Mouse (Mus musculus): Measurements from ENCODE around the gene Scd3. TPM values are rescaled to one million over a fixed set of nuclear protein-coding genes. Genes with fewer than 3 reads are reported as not detected.
A peak's percentile ranks its signal among the peaks of the same experiment; 100 is the strongest.

The Scd3 gene
- polyA plus RNA-seq, 1 experiment from 2014 or later, result 6.6 TPM

DNA sequence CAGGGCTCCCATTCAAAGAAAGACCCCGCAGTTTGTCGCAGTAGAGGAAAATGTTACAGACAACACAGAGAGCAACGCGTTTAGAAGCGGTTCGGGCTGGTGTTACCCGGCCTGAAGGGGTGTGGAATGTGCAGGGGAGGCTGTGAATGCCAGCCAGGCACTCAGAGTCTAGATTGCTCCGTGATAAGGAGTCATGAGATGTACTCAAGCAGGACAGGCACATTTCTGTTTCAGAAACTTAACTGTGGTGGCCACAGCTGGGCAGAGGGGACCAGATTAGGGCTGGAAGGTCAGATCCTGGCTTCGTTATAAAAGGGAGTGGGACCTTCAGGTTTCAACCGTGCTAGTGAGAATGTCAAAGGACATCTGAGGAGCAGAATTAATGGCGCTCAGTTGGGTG lies 81.7 kb downstream of the Scd3 start:
- peak overlapping the region; percentile 49 for H3K4me3 ChIP-seq (ENCODE audit: low read length)
- no peaks in the 10 kb centered on the region for H3K27me3 ChIP-seq (replicated peaks; ENCODE audit: control insufficient read depth, insufficient read depth, low read length)
- H3K4me2 ChIP-seq (ENCODE audit: low read length), result peak overlapping the region; percentile 74
- WGBS, result 3% methylated on average over 11 of the region's 11 CpGs
- H3K4me1 ChIP-seq (ENCODE audit: control insufficient read depth, insufficient read depth, low read depth, low read length), result peaks cover 22% of the 10 kb centered on the region
- peak overlapping the region; percentile 92 for H3K27ac ChIP-seq (ENCODE audit: low read depth, low read length)
- ATAC-seq, result peak; percentile 44; the same call in 1 of the 2 replicates
- H3K9me3 ChIP-seq (ENCODE audit: control insufficient read depth, low read length), result no peaks in the 10 kb centered on the region
- peak overlapping the region; percentile 68 for H3K9ac ChIP-seq (ENCODE audit: low read depth, low read length)
- no peaks in the 10 kb centered on the region for H3K36me3 ChIP-seq (ENCODE audit: control insufficient read depth, insufficient read depth, low read length)

GRCm38 (mm10) chr19:44285554-44285953 lies 82.5 kb downstream of the Scd3 start:
- Histone ChIP-seq H3K4me2 (ENCODE audit: low read length) (no peak overlapping the region), H3K36me3 (ENCODE audit: control insufficient read depth, insufficient read depth, low read length) (no peaks in the 10 kb centered on the region), H3K9ac (ENCODE audit: low read depth, low read length) (no peak overlapping the region), H3K27ac (ENCODE audit: low read depth, low read length) (no peak overlapping the region), H3K27me3 (replicated peaks; ENCODE audit: control insufficient read depth, insufficient read depth, low read length) (no peaks in the 10 kb centered on the region), H3K4me1 (ENCODE audit: control insufficient read depth, insufficient read depth, low read depth, low read length) (peaks cover 22% of the 10 kb centered on the region), H3K4me3 (ENCODE audit: low read length) (no peak overlapping the region), H3K9me3 (ENCODE audit: control insufficient read depth, low read length) (no peaks in the 10 kb centered on the region)
- WGBS, result 87% methylated on average over 8 of the region's 8 CpGs
- no peak for ATAC-seq

DNA sequence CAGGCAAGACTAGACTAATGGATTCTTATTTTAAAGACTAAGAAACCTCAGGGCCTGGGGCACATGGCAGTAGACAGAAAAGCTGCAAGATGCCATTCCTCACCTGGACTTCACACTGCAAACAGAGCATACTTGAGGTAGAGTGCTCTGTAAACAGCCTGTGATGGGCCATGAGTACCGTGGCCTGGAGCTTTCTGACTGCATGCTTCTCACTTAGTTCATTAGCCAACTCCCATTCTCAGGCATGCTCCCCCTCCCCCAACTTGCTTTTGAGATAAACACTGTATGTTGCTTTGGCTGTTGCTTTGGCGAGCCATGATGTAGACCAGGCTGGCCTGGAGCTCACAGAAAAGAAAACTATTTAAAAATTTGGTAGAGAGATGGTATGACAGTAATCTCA lies 83.0 kb downstream of the Scd3 start:
- Histone ChIP-seq H3K9ac (ENCODE audit: low read depth, low read length) (no peak overlapping the region), H3K4me1 (ENCODE audit: control insufficient read depth, insufficient read depth, low read depth, low read length) (peaks cover 19% of the 10 kb centered on the region), H3K27me3 (replicated peaks; ENCODE audit: control insufficient read depth, insufficient read depth, low read length) (no peaks in the 10 kb centered on the region), H3K27ac (ENCODE audit: low read depth, low read length) (no peak overlapping the region), H3K36me3 (ENCODE audit: control insufficient read depth, insufficient read depth, low read length) (no peaks in the 10 kb centered on the region), H3K4me2 (ENCODE audit: low read length) (no peak overlapping the region), H3K9me3 (ENCODE audit: control insufficient read depth, low read length) (no peaks in the 10 kb centered on the region), H3K4me3 (ENCODE audit: low read length) (no peak overlapping the region)
- ATAC-seq, result no peak
- 66% methylated on average over 2 of the region's 2 CpGs for WGBS

DNA sequence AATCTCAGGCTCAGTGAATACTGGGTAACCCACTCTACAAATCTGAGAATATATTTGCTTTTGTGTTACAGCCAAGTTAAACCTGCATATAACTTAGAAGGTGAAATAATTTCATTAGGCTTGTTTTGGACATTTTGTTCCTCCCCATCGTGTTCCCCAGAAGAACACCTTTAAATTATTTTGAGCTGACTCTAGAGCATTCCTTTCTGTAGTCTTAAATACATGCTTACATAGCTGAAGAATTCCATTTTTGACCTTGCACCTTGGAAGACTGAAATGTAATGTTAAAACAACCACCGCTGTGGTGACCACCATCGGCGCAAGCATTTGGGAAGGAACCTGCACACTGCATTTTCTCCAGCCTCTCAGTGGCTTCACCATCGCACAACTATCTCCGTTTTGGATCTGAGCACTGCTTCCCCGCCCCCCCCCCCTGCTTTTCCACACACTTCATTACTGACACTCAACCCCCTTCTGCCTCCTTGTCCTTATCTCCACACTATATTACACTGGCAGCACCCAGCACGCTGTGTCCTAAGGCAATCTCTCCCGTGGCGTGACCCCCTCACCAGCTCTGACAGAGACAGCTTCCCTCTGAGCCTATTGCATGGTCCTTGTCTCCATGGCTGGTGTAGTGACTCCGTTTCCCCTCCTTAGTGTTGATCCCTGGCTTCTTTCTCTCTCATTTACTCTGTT lies 84.5 kb downstream of the Scd3 start:
- ATAC-seq, result no peak
- WGBS, result 76% methylated on average over 11 of the region's 11 CpGs
- Histone ChIP-seq H3K27me3 (replicated peaks; ENCODE audit: control insufficient read depth, insufficient read depth, low read length) (no peaks in the 10 kb centered on the region), H3K4me2 (ENCODE audit: low read length) (no peak overlapping the region), H3K9me3 (ENCODE audit: control insufficient read depth, low read length) (no peaks in the 10 kb centered on the region), H3K27ac (ENCODE audit: low read depth, low read length) (no peak overlapping the region), H3K4me3 (ENCODE audit: low read length) (no peak overlapping the region), H3K4me1 (ENCODE audit: control insufficient read depth, insufficient read depth, low read depth, low read length) (peaks cover 24% of the 10 kb centered on the region), H3K36me3 (ENCODE audit: control insufficient read depth, insufficient read depth, low read length) (no peaks in the 10 kb centered on the region), H3K9ac (ENCODE audit: low read depth, low read length) (no peak overlapping the region)

DNA sequence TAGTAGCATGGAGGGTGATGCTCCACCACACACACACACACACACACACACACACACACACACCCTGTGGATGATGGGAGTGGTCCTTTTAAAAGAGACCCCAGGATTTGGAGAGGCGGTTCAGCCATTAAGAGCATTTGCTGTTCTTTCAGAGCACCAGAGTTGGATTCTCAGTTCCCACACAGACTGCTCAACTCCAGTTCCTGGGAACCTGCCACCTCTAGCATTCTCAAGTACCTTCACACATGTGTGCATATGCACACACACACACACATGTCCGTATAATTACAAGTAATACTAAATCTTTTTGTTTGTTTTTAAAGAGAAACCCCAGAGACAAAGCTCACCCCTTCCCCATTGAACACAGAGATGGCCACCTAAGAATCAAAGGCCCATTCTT lies 89.0 kb downstream of the Scd3 start:
- H3K4me2 ChIP-seq (ENCODE audit: low read length), result no peak overlapping the region
- no peaks in the 10 kb centered on the region for H3K9me3 ChIP-seq (ENCODE audit: control insufficient read depth, low read length)
- no peak overlapping the region for H3K9ac ChIP-seq (ENCODE audit: low read depth, low read length)
- H3K27me3 ChIP-seq (replicated peaks; ENCODE audit: control insufficient read depth, insufficient read depth, low read length), result no peaks in the 10 kb centered on the region
- H3K4me1 ChIP-seq (ENCODE audit: control insufficient read depth, insufficient read depth, low read depth, low read length), result peaks cover 21% of the 10 kb centered on the region
- 89% methylated on average over 2 of the region's 2 CpGs for WGBS
- H3K27ac ChIP-seq (ENCODE audit: low read depth, low read length), result peak overlapping the region; percentile 98
- ATAC-seq, result no peak
- H3K36me3 ChIP-seq (ENCODE audit: control insufficient read depth, insufficient read depth, low read length), result no peaks in the 10 kb centered on the region
- H3K4me3 ChIP-seq (ENCODE audit: low read length), result no peak overlapping the region

- H3K9me3 ChIP-seq (ENCODE audit: control insufficient read depth, low read length), result no peaks in the 10 kb centered on the region
- H3K27me3 ChIP-seq (replicated peaks; ENCODE audit: control insufficient read depth, insufficient read depth, low read length), result no peaks in the 10 kb centered on the region
- peak overlapping the region; percentile 100 for H3K4me2 ChIP-seq (ENCODE audit: low read length)
- H3K9ac ChIP-seq (ENCODE audit: low read depth, low read length), result peak overlapping the region; percentile 71; the same call in 1 of the 2 replicates
- H3K36me3 ChIP-seq (ENCODE audit: control insufficient read depth, insufficient read depth, low read length), result no peaks in the 10 kb centered on the region
- 42% methylated on average over 3 of the region's 3 CpGs for WGBS
- H3K27ac ChIP-seq (ENCODE audit: low read depth, low read length), result peak overlapping the region; percentile 98
- peaks cover 25% of the 10 kb centered on the region for H3K4me1 ChIP-seq (ENCODE audit: control insufficient read depth, insufficient read depth, low read depth, low read length)
- no peak for ATAC-seq
- H3K4me3 ChIP-seq (ENCODE audit: low read length), result peak overlapping the region; percentile 87; the same call in 1 of the 2 replicates
Observed at GRCm38 (mm10) chr19:44292483-44292882, 89.4 kb downstream of the Scd3 start.

DNA sequence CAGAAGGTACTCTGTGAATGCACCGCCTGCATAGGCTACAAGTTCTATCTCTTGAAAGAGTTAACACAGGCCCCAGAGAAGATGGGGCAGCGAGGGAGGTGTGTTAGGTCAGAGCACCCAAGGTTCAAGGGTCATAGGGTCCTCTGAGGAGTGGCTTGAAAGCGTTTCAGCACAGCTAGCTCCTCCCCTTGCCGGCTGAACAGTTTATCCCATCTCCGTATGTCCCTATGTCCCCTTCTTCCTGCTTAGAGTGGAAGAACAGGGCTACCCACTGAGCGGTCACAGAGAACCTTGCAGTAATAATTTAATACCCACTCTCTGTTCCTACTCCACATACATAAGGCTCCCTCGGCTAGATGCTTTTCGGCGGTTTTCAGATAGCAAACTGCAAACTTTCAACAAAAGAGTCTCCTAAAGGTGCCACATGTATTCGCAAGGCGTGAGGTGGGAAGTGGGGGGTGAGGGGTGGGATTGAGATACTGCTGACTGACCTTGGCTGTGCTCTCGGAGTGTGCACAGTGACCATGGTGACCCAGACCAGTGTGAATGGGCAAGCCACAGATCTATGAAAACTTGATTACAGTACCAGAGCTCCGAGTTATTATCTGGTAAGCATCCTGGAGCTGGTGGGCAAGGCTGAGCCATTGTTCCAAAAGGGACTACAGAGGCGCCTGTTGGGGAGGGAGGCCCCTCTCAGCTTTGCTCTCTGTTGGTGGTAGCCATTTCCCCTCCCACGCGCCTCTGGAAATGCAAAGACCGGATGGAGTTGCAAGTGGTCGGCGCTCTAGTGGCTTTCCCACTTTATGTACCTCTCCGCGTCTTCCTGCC lies 90.1 kb downstream of the Scd3 start, which contains the start of gene Scd2:
TSS of gene Scd2 (plus strand) at position 734 of the 828 bp plus-strand sequence.
- Histone ChIP-seq H3K9ac (ENCODE audit: low read depth, low read length) (peak within 1 kb of the TSS; percentile 97), H3K4me1 (ENCODE audit: control insufficient read depth, insufficient read depth, low read depth, low read length) (peaks cover 32% of the 10 kb centered on the region), H3K27ac (ENCODE audit: low read depth, low read length) (peak within 1 kb of the TSS; percentile 98), H3K36me3 (ENCODE audit: control insufficient read depth, insufficient read depth, low read length) (0 out of 2 replicates have a peak, but pooled peaks cover 3% of the 10 kb centered on the region), H3K4me3 (ENCODE audit: low read length) (peak within 1 kb of the TSS; percentile 87), H3K9me3 (ENCODE audit: control insufficient read depth, low read length) (no peaks in the 10 kb centered on the region), H3K4me2 (ENCODE audit: low read length) (peak within 1 kb of the TSS; percentile 100), H3K27me3 (replicated peaks; ENCODE audit: control insufficient read depth, insufficient read depth, low read length) (no peaks in the 10 kb centered on the region)
- 1% methylated on average over 21 of the region's 21 CpGs for WGBS
- no peak for ATAC-seq
